Mouse (Mus musculus) retina, postnatal 1 day (tissue): ENCODE results near the gene Ifitm1.

ENCODE experiments used
- DNase-seq: peaks from one replicate; pipeline ENCODE4 v3.0.0-alpha.2; 2012

The Ifitm1 gene

GRCm38 (mm10) chr7:140981704-140982103 is 14.7 kb downstream of the Ifitm1 start:
- DNase-seq, result no peak

GRCm38 (mm10) chr7:140982971-140983370 is 15.9 kb downstream of the Ifitm1 start:
- no peak for DNase-seq

GRCm38 (mm10) chr7:140987182-140988138 is 20.4 kb downstream of the Ifitm1 start:
- no peak for DNase-seq

GRCm38 (mm10) chr7:140989022-140989421 is 22.0 kb downstream of the Ifitm1 start:
- no peak for DNase-seq

GRCm38 (mm10) chr7:140990185-140990584 is 23.2 kb downstream of the Ifitm1 start:
- no peak for DNase-seq

- no peak for DNase-seq
These were observed 23.6 kb downstream of the Ifitm1 start for GRCm38 (mm10) chr7:140990622-140991021.

- DNase-seq, result no peak
These were observed 24.2 kb downstream of the Ifitm1 start for GRCm38 (mm10) chr7:140991117-140991689.

- no peak for DNase-seq
These were observed 30.8 kb downstream of the Ifitm1 start for GRCm38 (mm10) chr7:140997817-140998216.

- no peak for DNase-seq
These were observed 32.1 kb downstream of the Ifitm1 start for GRCm38 (mm10) chr7:140998853-140999700.

GRCm38 (mm10) chr7:141000881-141001708 is 34.1 kb downstream of the Ifitm1 start:
- no peak for DNase-seq

GRCm38 (mm10) chr7:141003248-141004010 is 36.4 kb downstream of the Ifitm1 start:
- no peak for DNase-seq

- no peak for DNase-seq
These were observed 39.4 kb downstream of the Ifitm1 start for GRCm38 (mm10) chr7:141006446-141006845.

- DNase-seq, result no peak
These were observed 39.9 kb downstream of the Ifitm1 start for GRCm38 (mm10) chr7:141006914-141007313.

- DNase-seq, result peak; percentile 9
These were observed 41.3 kb downstream of the Ifitm1 start for GRCm38 (mm10) chr7:141008312-141008761.

- peak; percentile 82 for DNase-seq
These were observed 42.1 kb downstream of the Ifitm1 start for GRCm38 (mm10) chr7:141008938-141009660.

GRCm38 (mm10) chr7:141009665-141010064 is 42.6 kb downstream of the Ifitm1 start:
- no peak for DNase-seq

GRCm38 (mm10) chr7:141010593-141010992 is 43.6 kb downstream of the Ifitm1 start, which contains the start of gene Ifitm3:
Gene Ifitm3 (minus strand): TSS chr7:141010770.
- DNase-seq, result no peak

GRCm38 (mm10) chr7:141011238-141011770 is 44.3 kb downstream of the Ifitm1 start:
- no peak for DNase-seq

- no peak for DNase-seq
These were observed 50.0 kb downstream of the Ifitm1 start for GRCm38 (mm10) chr7:141016707-141017697.
